Mouse (Mus musculus) left cerebral cortex, postnatal 10 days (tissue): ENCODE measurements around the gene Cldn9. TPM values are rescaled to one million over a fixed set of nuclear protein-coding genes. Genes with fewer than 3 reads are reported as not detected.

Experiments
- DNase-seq, 2 experiments: peaks; one replicate each; pipeline ENCODE4 v3.0.0; 2021 to 2022; ENCODE audit warnings: low spot score in 2 of 2, mixed read lengths in 1 of 2; ENCODE audit errors: extremely low spot score in 1 of 2
- intact Hi-C: fragments of 180-260 bp; cut with DNase I; formaldehyde crosslinking; loops from one replicate; pipeline ENCODE4 v1.15.1; 2025
- total RNA-seq, 2 experiments: library from RNA; stranded (reverse); gene quantifications; 2 replicates each; pipeline ENCODE4 v1.2.3; 2021

The Cldn9 gene
- not detected for total RNA-seq

DNA sequence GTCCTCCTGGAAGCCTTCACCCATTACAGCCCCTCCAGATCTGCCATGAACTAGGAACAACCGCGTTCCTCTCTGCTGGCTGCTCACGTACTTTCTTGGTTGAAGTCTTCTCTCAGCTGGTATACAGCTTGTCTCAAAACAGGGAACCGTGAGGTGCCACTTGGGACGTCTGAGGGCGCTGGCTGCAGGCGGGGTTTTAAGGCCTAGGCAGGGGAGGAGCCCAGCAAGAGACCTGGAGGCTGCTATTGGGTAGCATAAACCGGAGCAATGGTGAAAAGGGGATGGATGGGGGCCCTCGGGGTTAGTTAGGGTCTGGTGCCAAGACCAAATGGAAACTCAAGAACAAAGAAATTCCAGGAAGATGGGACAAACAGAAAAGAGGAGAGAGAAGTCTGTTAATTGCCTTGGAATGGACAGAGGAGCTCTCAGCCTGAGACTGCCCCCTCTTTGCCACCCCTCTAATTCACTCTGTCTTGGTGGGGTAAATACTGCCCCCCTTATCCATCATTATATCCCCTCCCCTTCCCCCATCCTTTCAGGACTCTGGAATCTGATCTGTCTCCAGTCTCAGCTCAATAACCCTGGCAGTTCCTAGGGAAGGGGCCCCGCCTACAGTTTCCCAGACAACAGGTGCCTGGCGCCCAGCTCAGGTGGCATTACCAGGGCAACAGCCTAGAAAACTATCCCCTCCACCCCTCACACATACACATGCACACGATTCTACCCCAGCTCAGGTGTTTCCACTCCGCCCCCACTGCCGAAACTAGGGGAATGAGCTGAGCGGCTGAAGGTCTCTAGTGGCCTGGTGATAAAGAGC, at the start of gene Cldn9:
Gene Cldn9, minus strand, starts transcription at position 171 of the 817 bp plus-strand sequence.
- intact Hi-C loops = no loop called here
- no peak for DNase-seq

DNA sequence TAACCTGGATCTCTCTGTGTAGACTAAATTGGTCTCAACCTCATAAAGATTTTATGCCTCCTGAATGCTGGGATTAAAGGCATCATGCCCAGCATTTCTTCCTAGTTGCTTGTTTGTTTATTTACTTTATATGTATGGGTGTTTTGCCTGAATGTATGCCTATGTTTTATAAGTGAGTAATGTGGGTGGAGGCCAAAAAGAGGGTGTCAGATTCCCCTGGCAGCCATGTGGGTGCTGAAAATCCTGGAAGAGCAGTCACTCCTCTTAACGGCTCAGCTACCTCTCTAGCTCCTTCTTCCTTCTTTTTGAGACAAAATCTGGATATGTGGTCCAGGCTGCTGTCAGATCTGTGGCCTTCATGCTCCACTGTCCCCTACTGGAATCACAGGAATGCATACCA, 46.6 kb upstream of the Cldn9 start:
- no peak for DNase-seq
- intact Hi-C loops = no loop called here

DNA sequence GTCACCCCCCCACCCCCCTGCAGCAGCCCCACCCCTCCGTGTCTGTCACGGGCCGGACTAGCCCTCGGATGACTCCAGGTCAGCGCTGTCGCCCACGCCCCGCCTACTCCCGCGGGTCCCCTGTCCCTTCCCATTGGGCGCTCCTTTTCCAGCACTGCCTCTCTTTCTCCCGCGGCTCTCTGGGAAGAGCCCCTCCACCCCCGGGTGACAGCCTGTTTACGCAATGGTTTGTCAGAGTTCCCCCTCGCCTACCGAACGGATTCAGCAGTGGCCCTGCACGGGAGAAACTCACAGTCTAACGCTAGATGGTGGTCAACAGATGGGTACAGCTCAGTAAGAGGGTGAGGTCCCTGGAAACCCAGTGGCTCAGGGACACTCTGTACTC, 42.9 kb upstream of the Cldn9 start:
- intact Hi-C loops = no loop called here
- peak; percentile 59 to 91 for DNase-seq

DNA sequence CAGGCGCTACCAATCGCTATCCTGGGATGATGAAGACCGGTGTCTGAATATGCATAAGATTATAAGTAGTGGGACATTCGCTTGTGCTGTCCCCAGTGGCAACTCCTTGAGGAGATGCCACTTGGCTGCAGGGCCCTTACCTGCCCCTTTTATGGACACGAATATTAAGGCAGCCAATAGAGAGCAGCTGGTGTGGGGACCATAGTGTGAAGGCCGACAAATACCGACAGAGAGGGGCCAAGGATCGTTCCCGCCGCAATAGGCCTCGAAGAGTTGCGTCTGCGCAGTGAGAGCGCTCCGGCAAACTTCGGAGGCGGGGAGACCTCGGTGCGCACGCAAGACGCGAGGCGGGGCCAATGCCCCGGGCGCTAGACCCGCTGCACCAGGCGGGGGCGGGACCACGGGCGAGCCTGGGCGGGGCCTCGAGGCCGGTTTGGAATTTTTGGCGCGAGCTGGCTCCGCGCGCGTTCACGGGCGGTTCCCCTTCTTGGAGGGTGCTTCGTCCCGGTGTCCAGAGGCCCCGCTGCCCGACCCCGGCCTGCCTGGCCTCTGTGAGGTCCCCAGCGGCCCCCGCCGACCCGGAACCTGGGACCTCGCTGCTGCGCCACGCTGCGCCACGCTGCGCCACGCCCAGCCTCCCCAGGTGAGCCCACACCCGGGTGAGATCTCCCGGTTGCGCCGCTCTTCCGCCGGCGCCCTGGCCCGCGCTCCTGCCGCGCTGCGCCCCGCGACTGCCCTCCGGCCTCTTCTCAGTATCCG, 42.4 kb upstream of the Cldn9 start, which contains the start of gene Pkmyt1:
Gene Pkmyt1, plus strand, starts transcription at position 338 of the 759 bp plus-strand sequence.
- intact Hi-C loops = no loop called here
- peak; percentile 90 to 97 for DNase-seq

DNA sequence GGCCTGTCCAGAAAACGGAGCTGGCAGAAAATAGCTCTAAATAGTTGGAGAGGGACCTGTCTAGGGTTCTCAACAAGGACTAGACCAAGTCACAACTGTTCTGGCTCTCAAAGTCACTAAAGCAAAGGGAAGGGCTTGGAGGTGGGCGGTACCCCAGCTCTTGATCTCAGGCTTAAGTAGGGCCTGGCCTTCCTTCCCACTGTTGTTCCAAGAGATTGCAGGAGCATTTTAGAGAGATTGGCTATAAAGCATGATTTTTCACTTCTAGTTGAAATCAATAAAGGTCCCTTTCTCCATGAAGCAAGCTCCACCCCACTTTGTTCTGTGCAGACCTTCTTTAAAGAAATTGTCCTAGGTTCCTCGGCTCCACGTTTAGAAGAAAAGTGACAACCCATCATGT, 41.7 kb upstream of the Cldn9 start:
- no peak for DNase-seq
- intact Hi-C loops = no loop called here

DNA sequence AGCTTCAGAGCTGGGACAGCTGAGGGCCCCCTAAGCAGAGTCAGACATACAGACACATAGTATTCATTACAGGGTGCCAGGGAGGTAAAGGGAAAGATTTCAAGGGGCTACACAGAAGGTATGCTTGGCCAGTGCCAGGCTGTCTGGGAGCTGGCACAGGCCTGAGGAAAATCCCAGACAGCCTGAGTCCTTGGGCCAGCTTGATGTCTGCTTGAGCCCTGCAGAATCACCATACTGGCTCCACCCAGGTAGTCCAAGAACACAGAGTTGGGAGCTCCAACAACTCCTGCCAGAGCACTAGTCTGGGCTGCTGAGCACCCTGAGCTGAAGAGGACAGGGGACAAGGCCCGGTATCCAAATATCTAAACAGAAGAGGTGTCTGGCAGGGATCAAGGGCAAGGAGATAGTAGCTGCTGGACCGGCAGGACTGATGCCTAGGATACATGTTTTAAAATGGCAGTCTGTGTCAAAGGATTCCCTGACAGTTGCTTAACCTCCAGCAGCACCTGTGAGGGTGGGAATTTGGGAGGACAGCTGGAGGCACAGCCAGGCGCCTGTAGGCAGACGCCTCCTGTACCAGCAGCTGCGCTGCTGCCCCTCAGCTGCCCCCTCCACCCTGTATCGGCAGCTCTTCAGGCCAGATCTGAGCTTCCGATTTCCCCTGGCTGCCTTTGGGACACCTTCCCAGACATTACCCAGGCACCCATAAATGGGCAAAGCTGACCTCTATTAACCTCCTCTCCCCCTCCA, 38.7 kb upstream of the Cldn9 start, which contains the start of gene 1520401A03Rik:
Gene 1520401A03Rik, minus strand, starts transcription at position 408 of the 750 bp plus-strand sequence.
- no peak for DNase-seq
- intact Hi-C loops = no loop called here

DNA sequence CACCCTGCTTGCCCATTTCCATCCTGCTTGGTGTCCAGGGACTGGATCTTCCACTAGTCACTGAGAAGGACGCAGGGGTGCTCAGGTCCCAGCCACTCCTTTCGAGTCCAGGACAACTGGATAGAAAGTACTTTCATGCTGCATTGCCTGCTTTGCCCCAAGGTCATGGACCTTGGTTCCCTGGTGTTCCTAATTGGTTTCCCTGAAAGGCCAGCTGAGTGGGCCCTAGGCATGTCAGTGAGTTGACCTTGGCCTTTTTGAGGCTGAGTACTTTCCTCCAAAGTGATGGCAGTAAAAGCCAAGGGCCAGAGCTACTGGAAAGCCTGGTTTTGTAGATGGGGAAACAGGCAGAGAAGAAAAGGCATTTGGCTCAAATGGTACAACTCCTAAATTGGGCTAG, 38.1 kb upstream of the Cldn9 start:
- intact Hi-C loops = no loop called here
- DNase-seq = no peak

DNA sequence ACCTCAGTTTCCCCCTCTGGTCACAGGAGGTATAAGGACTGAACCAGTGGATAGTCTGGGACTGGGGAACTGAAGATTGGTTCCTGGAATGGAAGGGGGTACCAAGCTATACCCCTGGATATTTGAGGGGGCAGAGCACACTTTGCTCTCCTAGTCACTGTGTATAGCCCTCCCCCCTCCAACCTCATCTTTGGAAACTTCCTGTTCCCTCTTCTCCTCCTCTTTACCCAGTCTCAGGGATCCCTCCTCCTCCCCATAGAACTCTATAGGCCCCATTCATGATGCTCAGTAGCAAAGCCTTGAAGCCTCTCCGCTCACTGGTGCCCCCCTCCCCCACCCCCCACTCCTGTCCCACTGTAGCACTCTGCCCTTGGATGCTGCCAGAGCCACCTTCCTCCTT, 35.6 kb upstream of the Cldn9 start:
- intact Hi-C loops = no loop called here
- no peak for DNase-seq

DNA sequence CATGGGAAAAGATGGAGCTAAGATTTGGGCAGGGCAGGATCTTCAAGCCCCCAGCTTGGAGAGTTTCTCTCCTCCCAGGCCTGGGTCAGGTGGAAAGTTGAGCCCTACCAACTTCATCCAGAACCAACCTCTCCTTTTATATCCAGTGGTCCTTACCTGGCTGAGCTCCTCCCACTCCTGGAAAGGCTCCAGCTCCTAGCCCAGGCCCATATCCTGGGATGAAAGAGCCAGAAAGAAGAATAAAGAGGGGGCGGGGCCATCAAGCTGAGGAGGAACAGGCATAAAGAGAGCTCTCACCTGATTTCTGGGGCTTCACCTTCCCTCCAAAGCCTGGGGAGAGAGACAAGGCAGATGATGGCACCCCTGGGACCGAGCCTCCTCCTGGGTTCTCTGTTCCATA, 33.2 kb upstream of the Cldn9 start:
- intact Hi-C loops = no loop called here
- DNase-seq = no peak

DNA sequence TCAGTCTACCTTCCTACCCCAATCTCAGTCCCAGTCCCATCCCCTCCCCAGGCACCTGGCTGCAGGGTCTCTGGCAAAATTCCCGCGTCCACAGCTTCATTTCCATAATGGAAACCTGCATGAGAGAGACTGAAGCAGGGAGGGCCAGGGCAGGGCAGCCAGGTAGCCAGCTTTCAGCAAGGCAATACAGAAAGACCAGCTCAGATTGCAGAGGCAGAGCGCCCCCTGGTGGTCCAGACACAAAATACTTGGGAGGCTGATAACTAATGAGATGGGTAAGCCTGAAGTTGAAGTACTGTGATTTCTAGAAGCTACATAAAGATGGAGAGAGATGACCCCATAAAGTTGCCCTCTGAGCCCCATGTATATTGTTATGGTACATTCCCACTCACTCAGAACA, 22.4 kb upstream of the Cldn9 start:
- peak; percentile 47 to 82 for DNase-seq
- intact Hi-C loops = loop anchor here (5.0 to 10.0 kb wide), 2 partner anchors 134 to 511 kb away; partner anchors contain the start of gene Zfp40

DNA sequence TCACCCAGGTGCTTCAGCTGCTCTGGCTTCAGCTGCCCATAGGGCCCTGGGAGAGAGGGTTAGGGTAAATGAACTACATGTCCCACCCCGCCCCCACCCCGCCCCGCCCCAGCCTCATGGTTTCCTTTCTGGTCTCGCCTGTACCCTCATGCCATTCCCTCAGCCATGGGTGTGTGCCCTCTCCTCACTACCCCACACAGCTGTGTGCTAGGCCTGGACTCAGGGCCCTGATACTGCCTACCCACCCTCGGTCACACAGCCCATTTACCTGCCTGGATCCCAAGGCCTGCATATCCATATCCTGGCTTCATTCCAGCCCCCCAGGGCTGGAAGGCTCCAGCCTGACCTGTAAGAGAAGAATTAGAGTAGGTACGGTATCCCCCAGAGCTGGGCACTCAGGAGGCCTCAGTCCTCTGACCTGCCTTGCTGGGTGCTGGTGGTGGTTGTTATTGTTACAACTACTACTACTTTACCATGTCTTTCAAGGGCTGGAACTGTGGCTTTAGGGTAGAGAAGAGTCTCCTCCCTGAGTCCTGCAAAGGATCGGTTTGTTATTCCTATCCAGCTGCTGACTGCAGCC, 21.8 kb upstream of the Cldn9 start:
- DNase-seq = no peak
- intact Hi-C loops = loop anchor here (5.0 to 10.0 kb wide), 2 partner anchors 133 to 511 kb away; partner anchors contain the start of gene Zfp40

DNA sequence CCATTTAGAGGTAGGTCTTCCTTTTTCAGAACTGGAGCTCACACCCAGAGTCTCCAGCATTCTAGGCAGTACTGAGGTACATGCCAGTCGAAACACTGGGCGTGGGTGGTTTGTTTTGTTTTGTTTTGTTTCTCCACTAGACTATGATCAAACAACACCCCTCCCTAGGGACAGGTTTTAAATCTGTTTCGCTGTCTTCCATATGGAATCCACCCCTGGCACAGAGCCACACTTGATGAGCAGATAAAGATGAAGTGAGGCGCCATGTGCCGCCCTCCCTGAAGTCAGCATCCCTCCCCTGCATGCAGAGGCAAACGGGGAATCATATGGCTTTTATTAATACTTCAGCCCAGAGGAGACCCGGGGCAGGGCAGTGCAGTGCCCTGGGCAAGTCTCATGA, 20.9 kb upstream of the Cldn9 start:
- intact Hi-C loops = loop anchor here (5.0 to 10.0 kb wide), 2 partner anchors 132 to 510 kb away; partner anchors contain the start of gene Zfp40
- peak in 1 of 2 experiments; percentile 63 for DNase-seq

DNA sequence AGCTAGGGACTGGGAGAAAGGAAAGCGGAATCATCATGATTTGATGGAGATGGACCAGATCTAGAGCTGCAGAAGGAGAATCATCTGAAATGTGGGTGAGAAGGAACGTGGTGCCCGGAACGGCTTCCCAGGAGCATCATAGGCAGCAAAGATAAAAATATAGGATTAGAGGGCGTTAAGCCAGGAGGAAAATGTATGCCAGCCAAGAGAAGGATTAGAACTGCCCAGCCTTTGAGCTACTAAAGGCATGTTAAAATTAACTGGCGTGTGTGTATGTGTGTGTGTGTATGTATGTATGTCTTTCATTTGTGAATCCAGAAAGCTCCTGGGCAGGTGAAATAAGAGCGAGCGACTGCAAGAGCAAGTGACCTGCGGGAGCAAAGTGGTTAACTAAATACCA, 19.5 kb upstream of the Cldn9 start:
- intact Hi-C loops = loop anchor here (10.0 kb wide), 1 partner anchor 508 kb away; the partner anchor contains the start of gene Zfp40

DNA sequence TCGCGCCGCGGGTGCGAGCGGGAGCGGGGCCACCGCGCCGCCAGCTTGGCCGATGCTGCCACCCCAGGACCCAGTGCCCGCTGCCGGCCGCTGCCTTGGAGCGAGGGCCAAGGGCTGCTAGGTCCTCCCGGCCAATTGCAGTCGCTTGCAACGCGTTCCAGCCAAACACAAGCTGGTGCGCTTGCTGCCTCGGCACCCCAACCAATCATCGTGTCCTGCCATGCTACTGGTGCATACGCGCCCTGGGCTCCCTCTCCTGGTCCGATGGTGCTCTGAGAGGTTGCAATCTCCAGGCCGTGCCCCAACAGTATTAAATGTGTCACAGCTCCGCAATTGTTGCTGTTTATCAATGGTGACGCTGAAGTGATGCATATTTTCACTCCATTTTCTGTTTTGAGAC, 16.3 kb upstream of the Cldn9 start:
- DNase-seq = peak; percentile 88 to 94
- intact Hi-C loops = loop anchor here (10.0 kb wide), 1 partner anchor 505 kb away; the partner anchor contains the start of gene Zfp40

More for the DNA sequence above, 19.5 kb upstream of the Cldn9 start:
- DNase-seq = no peak

DNA sequence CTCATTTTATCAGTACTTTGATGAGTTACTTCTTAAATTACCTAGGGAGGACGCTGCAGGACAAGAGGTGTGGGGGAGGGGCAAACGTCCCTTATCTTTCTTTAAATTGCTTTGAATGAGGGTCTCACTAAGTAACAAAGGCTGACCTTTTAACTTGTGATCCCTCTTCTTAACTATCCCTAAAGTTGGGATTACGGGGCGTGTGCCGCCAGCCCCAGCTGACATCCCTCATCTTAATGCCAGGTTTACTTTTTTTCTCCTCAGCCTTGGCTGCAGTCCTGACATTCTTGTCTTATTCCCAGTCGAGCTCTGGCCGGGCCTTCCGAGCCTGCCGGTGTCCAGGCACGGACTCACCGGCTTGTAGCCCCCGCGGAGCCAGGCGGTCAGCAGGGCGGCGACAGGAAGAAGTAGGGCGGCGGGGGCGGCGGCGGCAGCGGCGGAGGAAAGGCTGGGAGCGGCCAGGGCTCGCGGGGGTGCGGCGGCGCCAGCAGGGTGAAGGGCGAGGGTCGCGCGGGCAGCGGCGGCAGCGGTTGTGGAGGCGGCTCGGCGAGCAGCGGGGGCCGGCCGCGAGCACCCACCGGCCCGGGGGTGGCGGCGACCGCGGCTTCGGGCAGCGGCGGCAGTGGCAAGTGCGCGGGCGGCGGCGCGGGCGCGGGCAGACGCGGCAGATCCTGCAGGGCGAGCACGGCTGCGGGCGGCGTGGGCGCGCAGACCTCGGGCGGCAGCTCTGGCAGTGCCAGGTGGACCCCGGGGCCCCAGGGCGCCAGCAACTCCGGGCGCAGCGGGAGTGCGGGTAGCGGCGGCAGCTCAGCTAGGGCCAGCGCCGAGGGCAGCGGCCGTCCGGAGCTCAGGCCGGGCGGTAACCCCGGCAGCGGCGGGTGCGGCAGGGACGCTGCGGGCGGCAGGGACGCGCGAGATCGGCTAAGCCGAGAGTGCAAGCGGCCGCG, 15.6 kb upstream of the Cldn9 start:
- intact Hi-C loops = loop anchor here (10.0 kb wide), 1 partner anchor 505 kb away; the partner anchor contains the start of gene Zfp40
- DNase-seq = peak in 1 of 2 experiments; percentile 82

DNA sequence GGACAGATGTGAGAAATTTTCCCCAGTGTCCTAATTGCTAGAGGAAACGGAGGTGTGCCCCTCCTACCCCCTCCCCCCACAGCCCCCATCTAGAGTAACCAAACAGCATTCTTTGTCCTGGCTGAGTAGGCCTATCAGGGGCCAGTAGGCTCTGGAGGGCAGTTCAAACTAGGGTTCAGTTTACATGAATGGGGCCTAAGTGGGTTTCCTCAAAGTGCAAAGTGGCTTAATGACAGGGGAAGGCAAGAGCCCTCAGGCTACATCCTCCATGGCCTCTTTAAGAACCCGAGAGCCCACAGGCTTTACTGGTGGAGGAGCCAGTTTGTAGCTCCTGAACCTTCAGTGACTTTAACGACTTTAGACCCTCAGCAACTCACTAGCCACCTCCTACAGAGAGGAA, 12.0 kb upstream of the Cldn9 start:
- no peak for DNase-seq
- intact Hi-C loops = no loop called here

DNA sequence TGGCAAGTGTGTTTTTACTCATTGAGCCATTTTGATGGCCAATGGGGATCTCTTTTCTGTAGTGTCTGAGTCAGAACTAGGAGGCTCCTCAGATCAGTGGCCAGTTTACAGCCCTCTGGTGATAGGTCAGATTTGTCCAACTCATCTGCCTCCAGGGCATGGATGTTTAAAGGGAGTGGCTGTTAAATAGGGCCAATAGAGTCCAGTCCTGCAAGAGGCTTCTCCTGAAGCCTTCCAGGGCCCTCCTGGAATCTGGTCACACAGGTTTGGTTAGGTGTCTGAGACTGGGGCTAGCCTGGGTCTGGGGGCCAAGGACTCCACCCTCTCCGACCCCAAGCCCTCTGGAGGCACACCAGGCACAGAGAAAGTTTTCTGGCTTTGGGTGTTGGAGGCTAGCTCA, 10.7 kb upstream of the Cldn9 start:
- intact Hi-C loops = no loop called here
- DNase-seq = no peak
